Mouse (Mus musculus): ENCODE data around the gene Rps6kb1.

The Rps6kb1 gene

GRCm38 (mm10) chr11:86580319-86581113 lies 35.9 kb upstream of the Rps6kb1 start:
- DNase-seq (ENCODE audit: low read depth): peak; percentile 61

GRCm38 (mm10) chr11:86579731-86580318 lies 35.2 kb upstream of the Rps6kb1 start:
- no peak for DNase-seq (ENCODE audit: low read depth)

- DNase-seq (ENCODE audit: low read depth): peak; percentile 82
Observed at GRCm38 (mm10) chr11:86578809-86579730, 34.5 kb upstream of the Rps6kb1 start.

GRCm38 (mm10) chr11:86578106-86578808 lies 33.7 kb upstream of the Rps6kb1 start:
- peak; percentile 46 for DNase-seq (ENCODE audit: low read depth)

GRCm38 (mm10) chr11:86577231-86577630 lies 32.6 kb upstream of the Rps6kb1 start:
- peak; percentile 62 for DNase-seq (ENCODE audit: low read depth)

- no peak for DNase-seq (ENCODE audit: low read depth)
Observed at GRCm38 (mm10) chr11:86575632-86576378, 31.2 kb upstream of the Rps6kb1 start.

GRCm38 (mm10) chr11:86574408-86574807 lies 29.8 kb upstream of the Rps6kb1 start:
- no peak for DNase-seq (ENCODE audit: low read depth)

- no peak for DNase-seq (ENCODE audit: low read depth)
Observed at GRCm38 (mm10) chr11:86573646-86574231, 29.1 kb upstream of the Rps6kb1 start.

GRCm38 (mm10) chr11:86572623-86573022 lies 28.0 kb upstream of the Rps6kb1 start:
- no peak for DNase-seq (ENCODE audit: low read depth)

GRCm38 (mm10) chr11:86571871-86572270 lies 27.3 kb upstream of the Rps6kb1 start:
- DNase-seq (ENCODE audit: low read depth): no peak

GRCm38 (mm10) chr11:86571047-86571855 lies 26.6 kb upstream of the Rps6kb1 start:
- no peak for DNase-seq (ENCODE audit: low read depth)

GRCm38 (mm10) chr11:86570261-86570746 lies 25.7 kb upstream of the Rps6kb1 start:
- no peak for DNase-seq (ENCODE audit: low read depth)

- peak; percentile 75 for DNase-seq (ENCODE audit: low read depth)
Observed at GRCm38 (mm10) chr11:86568425-86568824, 23.8 kb upstream of the Rps6kb1 start.

GRCm38 (mm10) chr11:86558258-86558657 lies 13.7 kb upstream of the Rps6kb1 start:
- no peak for DNase-seq (ENCODE audit: low read depth)

- DNase-seq (ENCODE audit: low read depth): no peak
Observed at GRCm38 (mm10) chr11:86553525-86553924, 8.9 kb upstream of the Rps6kb1 start.

- DNase-seq (ENCODE audit: low read depth): peak; percentile 42
Observed at GRCm38 (mm10) chr11:86547412-86547811, 2.8 kb upstream of the Rps6kb1 start.

- no peak for DNase-seq (ENCODE audit: low read depth)
Observed at GRCm38 (mm10) chr11:86545556-86545955, 951 bp upstream of the Rps6kb1 start.

GRCm38 (mm10) chr11:86543960-86544638 lies 506 bp downstream of the Rps6kb1 start:
- DNase-seq (ENCODE audit: low read depth): no peak

GRCm38 (mm10) chr11:86542851-86543250 lies 1.8 kb downstream of the Rps6kb1 start:
- no peak for DNase-seq (ENCODE audit: low read depth)

Data from naive thymus-derived CD4-positive, alpha-beta T cell, adult 2 months (primary cell).